Mouse (Mus musculus): Measurements from ENCODE around the gene Tmem245.
A peak's percentile ranks its signal among the peaks of the same experiment; 100 is the strongest.
"Not testable (repeated sequence)": the region's sequence is repeated elsewhere in the genome, so short reads cannot be mapped to it uniquely, and the experiment has no call there.

The Tmem245 gene

DNA sequence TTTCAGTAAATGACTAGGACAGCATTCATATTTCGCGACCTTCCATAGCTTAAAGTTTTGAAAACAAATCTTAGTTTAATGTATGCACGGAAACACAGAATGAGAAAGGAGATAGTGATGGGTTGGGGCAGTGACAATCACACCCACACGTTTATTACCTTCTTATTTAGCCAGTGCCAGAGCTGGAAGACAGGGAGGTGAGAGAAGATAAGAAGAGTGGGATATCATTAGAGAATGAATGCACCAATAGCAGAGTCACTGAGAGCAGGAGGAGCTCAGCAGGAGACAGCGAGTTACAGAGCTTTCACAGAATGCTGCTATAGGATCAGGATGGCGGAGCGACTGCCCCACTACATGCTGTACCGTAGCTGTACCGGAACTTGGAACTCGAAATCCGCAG is 25.0 kb downstream of the Tmem245 start:
- DNase-seq: no peak

DNA sequence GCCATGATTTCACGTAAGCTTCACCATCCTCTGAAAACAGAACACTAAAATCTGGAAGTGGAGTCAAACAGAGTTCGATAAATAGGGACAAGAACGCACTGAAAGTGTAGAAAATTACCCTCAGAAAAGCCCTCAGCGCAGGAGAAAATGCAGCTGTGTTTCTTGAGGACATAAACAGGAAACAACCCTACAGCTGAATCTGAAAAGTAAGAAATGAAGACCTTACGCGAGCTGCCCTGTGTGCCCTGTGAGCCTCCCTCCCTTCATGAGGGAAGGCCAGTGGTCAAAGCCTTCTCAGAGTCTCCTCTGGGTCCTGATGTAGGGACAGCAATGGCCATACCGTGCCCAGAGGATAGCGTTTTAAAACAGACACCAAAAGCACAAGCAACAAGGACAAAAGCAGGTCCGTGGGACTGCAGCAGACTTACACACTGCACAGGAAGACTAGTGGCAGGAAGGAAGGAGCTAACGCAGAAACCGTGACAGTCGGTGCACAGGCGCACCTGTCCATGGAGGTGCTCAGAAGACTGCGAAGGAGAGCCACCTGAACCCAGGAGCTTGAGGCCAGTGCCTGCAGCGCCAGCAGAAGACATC is 31.4 kb downstream of the Tmem245 start:
- DNase-seq: peak; percentile 63

DNA sequence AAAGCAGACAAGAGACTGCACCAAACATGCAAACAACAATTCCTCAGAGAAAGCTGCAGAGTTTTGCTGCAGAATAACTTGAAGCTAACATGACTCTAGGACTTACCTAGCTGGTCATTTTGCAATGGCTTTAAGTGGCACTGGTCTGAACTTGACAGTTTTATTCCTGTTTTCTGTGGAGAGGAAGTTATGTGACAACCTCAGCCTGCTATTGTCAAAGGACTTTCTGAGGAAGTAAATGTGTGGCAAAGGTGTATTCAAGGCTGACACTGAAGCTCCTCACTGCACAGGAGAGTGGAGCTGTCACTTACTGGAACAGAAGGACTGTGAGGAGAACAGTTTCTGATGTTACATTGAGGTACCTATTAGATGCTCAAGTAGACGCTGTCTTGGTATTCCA is 32.5 kb downstream of the Tmem245 start:
- no peak for DNase-seq

DNA sequence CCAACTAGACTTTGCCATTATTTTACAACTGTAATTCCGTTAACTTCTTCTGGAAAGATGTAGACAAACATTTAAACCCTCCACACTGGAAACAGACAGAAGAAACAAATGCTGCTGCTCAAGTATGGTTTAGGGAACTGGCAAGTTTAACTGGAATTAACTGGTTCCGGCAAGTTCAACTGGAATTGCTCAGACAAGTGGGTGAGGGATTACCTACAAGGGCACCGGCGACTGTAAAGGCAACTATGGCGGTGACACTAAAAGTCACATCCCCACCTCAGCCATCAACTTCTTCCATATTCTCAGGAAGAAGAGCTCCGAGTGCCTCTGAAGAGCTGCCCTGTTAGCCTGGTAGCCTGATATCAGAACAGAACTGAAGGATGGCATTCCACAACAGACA is 32.9 kb downstream of the Tmem245 start:
- no peak for DNase-seq

DNA sequence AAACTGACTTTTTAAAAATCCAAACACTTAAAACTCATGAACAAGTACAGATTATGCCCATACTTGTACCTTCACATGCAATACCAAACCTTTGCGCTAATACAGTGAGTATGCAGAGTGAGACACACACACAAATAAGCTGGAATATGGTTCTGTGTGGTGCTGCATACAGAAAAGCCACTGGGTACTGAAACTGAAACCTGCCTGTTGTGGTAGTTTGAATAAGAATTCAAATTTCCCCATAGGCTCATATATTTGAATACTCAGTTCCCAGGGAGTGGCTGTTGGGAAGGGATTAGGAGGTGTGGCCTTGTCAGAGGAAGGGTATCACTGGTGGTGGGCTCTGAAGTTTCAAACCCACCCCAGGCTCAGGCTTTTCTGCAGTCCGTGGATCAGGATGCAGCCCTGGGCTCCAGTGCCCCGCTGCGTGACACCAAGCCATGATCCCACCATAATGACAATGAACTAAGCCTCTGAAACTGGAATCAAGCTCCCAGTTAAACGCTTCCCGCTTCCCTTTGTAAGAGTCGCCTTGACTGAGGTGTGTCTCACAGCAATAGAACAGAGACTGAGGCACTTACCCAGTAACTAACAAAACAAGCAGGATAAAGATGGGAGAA is 34.7 kb downstream of the Tmem245 start:
- DNase-seq: no peak

DNA sequence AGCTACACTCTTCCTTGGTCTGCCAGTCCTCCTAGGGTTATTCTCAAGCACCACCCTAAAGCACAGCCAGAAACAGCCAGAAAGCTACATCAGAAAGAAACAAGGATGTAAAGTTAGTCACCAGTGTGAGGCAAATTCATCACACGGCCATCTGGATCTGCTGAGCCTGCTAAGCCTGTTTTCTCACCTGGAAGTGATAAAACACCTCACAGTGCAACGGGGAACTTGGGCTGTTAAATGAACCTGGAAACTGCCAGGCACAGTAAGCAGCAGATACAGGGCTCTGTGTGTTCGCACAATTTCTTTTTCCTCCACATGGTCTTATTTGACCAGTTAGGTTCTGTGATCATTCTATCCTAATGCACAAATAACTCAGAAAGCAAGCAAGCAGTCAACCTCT is 37.7 kb downstream of the Tmem245 start:
- DNase-seq: no peak

DNA sequence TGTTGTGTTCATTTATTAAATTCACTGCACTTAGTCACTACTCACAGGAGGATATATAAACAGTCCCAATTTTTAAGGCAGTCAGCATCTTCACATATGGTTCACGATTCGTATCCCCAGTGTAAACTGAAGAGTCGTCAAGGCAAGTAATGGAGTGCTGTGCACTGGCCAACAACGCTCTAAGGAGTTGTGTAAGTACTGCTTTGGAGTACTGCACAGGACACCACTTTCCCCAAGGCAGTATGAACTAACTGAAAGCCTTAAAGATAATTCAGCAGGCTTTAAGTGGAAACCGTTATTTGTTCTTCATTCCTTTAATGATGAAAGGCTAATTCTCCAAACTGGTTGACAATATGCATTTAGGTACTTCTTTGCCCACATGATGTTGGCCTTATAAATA is 39.6 kb downstream of the Tmem245 start:
- no peak for DNase-seq

DNA sequence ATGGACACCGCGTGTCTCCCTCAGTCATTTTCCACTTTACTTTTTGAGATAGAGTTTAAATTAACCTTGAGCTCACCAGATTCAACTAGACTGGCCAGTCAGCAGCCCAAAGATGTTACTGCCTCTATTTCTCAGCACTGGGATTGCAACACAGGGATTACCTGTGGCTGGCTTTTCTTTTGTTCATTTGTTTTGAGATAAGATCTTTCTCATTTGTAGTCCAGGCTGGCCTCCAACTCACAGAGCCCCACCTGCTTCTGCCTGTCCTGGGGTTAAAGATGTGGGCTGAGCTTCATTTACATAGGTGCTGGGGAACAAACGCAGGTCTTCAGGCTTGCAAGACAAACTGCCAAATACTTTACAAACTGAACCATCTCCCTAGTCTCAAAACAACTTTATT is 40.3 kb downstream of the Tmem245 start:
- no peak for DNase-seq

DNA sequence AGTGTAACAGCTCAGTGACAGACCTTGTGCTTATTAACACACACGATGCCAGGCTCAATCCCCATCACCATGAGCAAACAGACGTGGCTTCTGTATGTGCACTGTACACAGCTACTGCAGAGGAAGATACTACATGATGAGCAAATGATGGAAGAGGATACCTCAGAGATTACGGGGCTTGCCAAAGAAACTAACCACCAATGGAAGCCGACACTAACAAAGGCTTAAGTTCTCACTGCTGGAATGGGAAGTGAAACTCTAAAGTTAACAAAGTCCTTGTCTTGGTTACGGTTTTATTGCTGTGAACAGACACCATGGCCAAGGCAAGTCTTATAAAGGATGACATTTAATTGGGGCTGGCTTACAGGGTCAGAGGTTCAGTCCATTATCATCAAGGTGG is 41.7 kb downstream of the Tmem245 start:
- DNase-seq: no peak

DNA sequence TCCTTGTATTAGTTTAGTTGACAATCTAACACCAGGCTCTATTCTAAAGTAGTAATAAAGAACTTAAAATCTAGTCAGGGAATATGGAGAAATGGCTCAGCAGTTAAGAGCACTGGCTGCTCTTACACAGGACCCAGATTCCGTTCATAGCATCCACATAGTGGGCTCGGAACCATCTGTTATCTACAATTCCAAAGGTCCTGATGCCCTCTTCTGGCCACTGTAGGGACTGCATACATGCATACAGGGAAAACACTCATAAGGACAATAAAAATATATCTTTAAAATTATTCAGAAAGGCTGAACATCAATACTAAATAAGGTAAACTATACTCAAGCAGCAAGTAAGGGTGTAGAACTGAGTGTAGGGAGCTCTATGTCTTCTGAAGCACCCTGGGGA is 45.6 kb downstream of the Tmem245 start:
- peak; percentile 62 for DNase-seq

DNA sequence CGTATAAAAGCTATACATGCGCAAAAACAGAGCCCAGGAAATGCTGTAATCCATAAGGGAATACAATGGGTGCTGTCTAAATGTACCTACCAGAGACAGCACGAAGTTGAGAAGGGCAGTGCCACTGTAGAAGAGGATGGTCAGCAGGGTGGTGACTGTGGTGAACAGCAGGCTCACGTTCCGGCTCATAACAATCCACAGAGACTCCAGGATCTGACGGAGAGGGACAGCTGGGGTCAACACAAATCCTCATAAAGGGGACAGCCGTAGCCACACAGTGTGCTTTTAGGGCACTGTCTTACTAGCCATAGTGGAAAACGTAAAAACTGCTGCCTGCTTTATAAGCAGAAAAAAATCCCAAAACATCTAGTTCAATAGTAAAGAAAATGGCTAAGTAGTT is 48.0 kb downstream of the Tmem245 start:
- DNase-seq: no peak

DNA sequence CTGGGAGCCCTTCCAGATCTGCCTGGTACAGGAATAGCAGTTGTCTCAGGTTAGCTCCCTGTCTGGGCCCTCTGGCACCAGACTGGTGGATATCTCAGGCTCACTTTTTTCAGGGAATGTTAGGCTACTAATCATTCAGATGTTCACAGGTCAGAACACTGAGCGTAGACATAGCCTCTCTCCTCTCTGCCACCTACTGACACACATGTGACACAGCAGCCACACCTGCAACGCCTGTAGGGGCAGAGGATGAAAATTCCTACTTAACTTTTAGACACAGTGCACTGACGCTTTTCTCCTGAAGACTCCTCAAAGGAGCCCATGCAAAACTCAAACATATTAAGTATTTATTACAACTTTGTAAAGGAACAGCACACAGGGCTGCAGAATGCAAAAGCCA is 49.7 kb downstream of the Tmem245 start:
- no peak for DNase-seq

DNA sequence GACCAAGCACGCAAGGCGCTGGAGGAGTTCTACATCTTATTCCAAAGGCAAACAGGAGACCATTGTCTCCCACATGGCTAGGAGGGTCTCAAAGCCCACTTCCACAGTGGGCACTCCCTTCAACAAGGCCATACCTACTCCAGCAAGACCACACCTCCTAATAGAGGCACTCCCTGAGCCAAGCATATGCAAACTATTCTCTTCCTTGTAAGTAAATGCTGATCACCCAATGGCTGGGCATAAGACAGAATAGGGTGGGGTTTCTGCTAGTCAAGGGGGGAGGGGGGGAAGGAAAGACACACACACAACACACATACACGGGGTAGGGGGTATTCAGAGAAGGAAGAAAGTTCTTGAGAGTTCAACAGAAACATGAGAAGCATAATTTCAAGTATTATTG is 53.0 kb downstream of the Tmem245 start:
- DNase-seq: no peak

DNA sequence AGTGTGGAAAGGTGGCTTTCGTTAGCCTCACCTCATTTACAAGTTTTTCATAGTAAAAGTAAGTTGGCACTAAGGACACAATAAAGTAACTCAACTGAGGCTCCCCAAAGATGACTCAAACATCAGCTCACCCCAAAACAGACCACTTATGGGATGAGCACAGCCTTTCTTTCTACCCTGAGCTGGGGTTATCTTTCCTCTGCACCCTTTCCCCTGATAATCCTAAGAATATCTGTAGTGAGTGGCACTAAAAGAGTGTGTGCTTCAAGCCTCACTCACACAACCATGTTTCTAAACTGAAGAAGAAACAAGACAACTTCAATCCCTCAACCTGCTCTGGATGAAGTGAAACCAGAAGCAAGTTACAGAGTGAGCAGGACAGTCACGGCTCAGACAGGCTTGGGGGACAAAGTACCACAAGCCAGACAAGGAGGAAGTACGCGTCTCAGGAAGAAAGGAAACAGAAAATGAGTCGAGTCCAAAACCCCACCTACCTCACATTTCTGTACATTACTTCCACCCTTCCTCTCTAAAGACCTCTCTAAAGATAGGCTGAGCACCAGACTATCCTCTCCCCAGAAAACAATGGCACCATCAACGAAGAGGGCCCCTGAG is 54.6 kb downstream of the Tmem245 start:
- DNase-seq: no peak

DNA sequence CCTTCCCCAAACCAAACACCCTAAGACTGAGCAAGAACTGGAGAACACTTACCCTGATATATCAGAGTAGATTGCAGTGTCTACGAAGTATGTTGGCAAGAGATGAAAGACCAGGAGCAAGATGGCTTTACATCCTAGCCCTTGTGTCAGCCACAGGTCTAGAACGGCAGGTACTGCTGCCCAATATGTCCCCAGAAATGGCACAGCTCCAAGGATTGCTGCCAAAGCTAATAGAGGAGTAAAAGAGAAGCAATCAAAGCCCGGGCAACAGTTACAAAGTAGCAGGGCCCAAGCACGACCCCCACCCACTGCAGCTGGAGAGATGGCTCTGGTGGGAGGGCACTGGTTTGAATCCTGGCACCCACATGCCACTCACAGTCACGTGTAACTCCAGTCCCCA is 58.8 kb downstream of the Tmem245 start:
- DNase-seq: no peak

DNA sequence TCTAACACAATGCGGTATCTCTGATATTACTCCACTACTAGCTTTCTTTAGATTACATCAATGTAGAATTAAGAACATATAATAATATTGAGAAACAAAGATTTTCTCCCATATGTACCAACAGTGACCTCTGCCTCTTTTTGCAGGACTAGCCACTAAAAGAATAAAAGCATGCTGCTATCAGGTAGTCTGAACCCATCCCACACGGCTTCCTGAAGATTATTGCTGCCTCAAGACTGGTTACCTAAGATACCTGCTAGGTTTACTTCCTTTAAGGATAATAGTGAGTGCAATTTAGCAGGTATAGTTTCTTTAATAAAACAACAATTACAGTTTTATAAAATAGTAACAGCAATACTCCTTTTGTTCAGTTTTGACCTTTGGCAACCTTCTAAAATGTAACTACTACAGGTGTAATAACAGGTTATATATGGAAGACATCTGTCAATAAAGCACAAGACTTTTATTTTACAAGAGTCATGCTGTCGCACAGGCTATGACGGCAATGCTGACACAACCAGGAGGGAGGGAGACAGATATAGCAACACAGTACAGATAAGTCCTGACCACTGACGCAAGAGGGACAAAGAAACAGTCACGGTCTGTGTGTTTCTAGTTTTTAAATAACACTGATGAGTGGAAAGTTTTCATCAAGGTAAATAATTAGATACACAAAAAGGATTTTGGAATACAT is 60.8 kb downstream of the Tmem245 start:
- DNase-seq: no peak

DNA sequence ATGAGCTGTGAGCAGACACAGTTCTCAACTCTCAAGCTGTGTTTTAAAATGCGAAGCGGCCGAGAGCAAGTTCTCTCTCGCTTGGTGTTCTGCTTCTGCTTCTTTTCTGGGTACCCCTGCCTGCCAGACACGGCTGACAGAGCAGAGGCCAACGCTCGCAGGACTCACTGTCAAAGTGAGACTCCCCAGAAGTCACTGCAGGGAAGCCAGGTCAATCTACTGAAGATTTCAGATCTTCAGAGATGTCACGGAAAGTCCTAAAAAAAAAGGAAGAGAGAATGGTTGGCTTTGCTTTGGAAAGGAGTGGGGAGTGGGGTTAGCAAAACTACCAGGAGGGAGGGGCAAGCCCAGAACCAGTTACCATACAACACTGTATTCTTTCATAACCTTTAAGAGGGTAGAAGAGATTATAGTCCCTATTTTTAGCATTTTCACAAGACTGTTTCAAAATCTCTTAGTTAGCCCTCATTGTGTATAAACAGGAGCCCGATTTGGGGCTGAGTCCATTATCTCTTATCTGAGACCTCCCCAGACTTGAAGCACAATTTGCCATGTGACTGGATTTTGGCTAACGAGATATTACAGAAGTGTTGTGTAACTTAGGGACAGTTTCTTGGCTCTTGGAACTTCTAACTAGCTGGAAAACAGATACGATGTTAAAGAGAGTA is 67.1 kb downstream of the Tmem245 start:
- no peak for DNase-seq

DNA sequence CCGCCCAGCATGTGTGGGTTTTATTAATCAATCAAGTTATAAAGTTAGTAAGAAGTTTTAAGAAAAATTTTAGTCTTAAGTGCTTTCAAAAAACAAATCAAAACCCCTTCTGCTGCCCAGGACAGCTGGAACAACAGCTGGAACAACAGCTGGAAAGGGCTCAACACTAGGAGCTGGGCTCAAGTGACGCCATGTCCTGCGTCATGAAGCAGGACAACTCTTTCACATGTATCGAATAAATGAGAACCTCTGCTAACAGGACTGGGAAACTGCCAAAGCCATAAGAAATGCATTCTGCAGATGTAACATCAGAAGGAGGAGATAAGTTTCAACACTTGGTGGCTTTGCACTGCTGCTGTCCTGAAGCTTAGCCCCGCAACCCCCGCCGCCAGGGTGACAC is 68.3 kb downstream of the Tmem245 start:
- DNase-seq: no peak

DNA sequence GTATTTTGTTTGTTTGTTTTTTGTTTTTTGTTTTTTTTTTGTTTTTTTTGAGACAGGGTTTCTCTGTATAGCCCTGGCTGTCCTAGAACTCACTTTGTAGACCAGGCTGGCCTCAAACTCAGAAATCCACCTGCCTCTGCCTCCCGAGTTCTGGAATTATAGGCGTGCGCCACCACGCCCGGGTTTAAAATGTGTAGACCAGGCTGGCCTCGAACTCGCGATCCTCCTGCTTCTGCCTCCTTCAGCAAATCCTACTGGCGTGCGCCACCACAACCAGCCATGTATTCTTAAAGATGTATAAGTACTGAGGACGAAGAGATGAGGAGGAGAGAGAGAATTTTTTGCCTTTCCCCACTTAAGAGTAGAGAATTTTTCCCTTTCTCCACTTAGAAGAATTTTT is 76.7 kb downstream of the Tmem245 start:
- not testable (repeated sequence) for DNase-seq

DNA sequence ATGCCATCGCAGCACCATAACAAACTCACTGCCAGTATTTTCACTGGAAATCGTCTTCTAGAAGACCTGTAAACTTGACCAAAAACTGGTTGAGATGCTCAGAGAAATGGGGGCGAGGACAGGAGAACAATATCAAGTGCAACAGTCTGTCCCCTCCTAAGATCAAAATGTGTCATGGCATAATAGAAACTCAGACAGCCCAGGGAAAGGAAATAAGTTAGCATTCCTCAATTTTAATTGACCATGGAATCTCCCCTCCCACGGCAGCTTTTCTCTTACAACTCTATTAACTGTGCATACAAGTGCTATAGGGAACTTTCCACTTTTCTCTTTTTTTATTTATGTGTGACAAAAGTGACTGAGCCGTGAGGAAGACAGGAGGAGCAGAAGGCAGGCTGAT is 79.5 kb downstream of the Tmem245 start:
- DNase-seq: no peak

DNA sequence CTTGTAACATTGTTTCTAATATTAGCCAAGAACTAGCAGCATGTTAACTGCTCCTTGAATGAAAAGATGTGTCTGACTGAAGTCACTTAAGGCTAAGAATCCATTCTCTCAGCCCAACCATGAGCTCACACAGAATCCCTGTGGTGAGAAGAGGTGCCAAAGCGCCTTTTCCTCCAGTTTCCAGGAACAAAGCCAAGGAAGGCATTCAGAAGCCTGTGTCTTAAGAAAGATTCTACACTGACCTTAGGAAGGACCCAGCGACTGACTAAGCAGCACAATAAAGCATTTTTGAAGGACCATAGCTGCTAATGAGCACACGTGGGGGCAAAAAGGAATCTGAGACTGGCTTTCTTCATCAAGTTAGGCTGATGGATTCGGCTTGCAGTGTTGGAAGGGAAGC is 81.3 kb downstream of the Tmem245 start:
- DNase-seq: no peak

DNA sequence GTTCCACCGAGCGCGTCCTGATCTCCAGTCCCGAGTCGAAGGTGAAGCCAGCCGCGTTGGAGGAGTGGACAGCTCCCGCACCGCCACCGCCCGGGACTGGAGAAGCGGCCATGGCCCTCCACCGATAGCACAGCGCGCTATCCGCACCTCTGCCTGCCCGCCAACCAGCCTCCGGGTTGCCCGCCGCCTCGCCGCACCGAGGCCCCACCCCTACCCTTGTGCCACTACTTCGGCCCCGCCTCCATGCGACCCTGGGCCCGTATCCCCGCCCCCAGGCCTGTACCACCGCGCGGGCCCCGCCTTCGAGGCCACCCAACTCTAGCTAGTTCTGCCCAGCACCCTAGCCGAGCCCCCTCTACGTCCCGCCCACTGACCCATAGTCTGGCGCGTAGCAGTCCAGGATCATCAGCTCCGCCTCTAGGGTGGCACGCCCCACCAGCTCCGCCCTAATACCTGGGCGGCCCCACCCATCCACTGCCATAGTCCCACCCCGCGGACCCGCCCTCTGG is 82.2 kb downstream of the Tmem245 start, which contains the start of gene Ctnnal1:
Gene Ctnnal1, minus strand, starts transcription at position 186 of the 509 bp plus-strand sequence.
- DNase-seq: peak; percentile 87

DNA sequence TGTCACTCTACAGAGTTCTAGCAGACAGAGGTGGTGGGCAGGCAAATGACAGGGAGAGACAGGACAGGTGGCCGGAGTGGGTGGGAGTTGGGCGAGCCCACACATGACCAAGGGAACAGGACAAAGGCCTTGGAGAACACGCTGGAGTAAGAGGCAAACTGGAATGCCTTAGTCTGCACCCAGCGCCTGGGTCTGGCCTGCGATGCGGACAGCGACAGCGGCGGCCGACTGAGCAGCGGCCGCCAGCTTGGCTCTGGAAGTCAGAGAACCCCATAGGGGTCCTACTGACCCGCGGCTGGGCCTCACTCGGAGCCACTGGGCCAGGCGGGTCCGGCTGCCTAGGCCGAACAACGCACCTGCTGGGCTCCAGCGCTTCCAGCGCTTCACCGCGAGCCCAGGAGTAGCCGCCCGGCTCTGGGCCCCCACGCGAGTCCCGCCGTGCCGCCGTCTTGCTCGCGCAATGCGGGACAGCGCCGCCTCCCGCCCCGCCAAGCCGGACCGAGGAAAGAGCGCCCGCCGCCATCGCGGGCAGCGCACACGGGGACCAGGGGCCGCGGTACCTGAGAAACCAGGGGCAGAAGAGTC is 82.7 kb downstream of the Tmem245 start:
- no peak for DNase-seq

Measured in thymus, postnatal 4 days (tissue).